Mouse (Mus musculus): ENCODE data around the gene Hexim1. TPM values are rescaled to one million over a fixed set of nuclear protein-coding genes. Genes with fewer than 3 reads are reported as not detected.
A peak's percentile ranks its signal among the peaks of the same experiment; 100 is the strongest.

The Hexim1 gene
- polyA plus RNA-seq, 2 experiments = 2.4 to 11.4 TPM

- no peaks in the 10 kb centered on the region for H3K36me3 ChIP-seq (replicated peaks; ENCODE audit: control insufficient read depth, insufficient read depth, low read depth)
- peak; percentile 79 to 81 (median 80) for DNase-seq (ENCODE audit: low read depth in 3 of 3, low spot score in 3 of 3)
- TF ChIP-seq CTCF (IDR thresholded peaks at IDR 0.05; ENCODE audit: low read depth) (peak; percentile 99), EP300 (IDR thresholded peaks at IDR 0.05; ENCODE audit: low read depth) (no peak)
- ATAC-seq (ENCODE audit: insufficient read depth) = peak; percentile 96
- peak overlapping the region; percentile 70 for H3K4me2 ChIP-seq (ENCODE audit: low read depth)
- H3K4me3 ChIP-seq (ENCODE audit: insufficient read depth in 1 of 2, low read depth in 2 of 2, low read length in 2 of 2) = peak overlapping the region; percentile 41 to 46
- peak overlapping the region; percentile 9; the same call in 1 of the 2 replicates for H3K27ac ChIP-seq
- H3K27me3 ChIP-seq (ENCODE audit: control insufficient read depth, insufficient read depth, low read length) = no peaks in the 10 kb centered on the region
- H3K4me1 ChIP-seq (replicated peaks; ENCODE audit: control insufficient read depth in 2 of 2, insufficient read depth in 2 of 2, low read length in 1 of 2) = peaks cover 5 to 6% of the 10 kb centered on the region in 2 experiments; a peak in 3 of 4 replicates
- 4% methylated on average over 25 of the region's 25 CpGs for WGBS (ENCODE audit: insufficient replicate concordance)
- peak overlapping the region; percentile 38 for H3K9ac ChIP-seq (replicated peaks)
- H3K9me3 ChIP-seq (ENCODE audit: control insufficient read depth, low read length) = no peaks in the 10 kb centered on the region
Measured at GRCm38 (mm10) chr11:103158621-103159478, 42.8 kb downstream of the Hexim1 start.

DNA sequence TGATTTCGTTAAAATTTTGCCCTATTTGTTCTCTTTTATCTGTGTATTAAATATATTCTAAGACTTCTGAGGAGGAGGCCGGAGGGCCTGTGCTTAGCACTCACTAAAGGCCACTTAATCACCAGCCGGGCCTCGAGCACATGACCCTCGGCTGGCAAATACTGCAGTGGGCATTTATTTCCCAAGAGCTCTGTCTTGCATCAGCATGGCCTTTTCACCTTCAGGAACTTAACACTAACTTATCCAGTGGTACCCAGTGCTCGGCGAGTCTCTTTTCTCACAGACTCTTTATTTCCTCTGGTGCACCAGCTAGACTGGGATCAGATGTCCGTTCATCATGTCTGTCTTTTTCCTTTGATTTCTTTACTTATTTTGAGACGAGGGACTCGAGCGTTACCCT lies 44.7 kb downstream of the Hexim1 start:
- Histone ChIP-seq H3K4me2 (ENCODE audit: low read depth) (no peak overlapping the region), H3K9me3 (ENCODE audit: control insufficient read depth, low read length) (no peaks in the 10 kb centered on the region), H3K9ac (replicated peaks) (no peak overlapping the region), H3K27me3 (ENCODE audit: control insufficient read depth, insufficient read depth, low read length) (no peaks in the 10 kb centered on the region), H3K4me3 (ENCODE audit: insufficient read depth in 1 of 2, low read depth in 2 of 2, low read length in 2 of 2) (no peak overlapping the region), H3K36me3 (replicated peaks; ENCODE audit: control insufficient read depth, insufficient read depth, low read depth) (no peaks in the 10 kb centered on the region), H3K4me1 (replicated peaks; ENCODE audit: control insufficient read depth in 2 of 2, insufficient read depth in 2 of 2, low read length in 1 of 2) (peaks cover 5 to 12% of the 10 kb centered on the region in 2 experiments; a peak in 3 of 4 replicates), H3K27ac (no peak overlapping the region)
- TF ChIP-seq EP300 (IDR thresholded peaks at IDR 0.05; ENCODE audit: low read depth) (no peak), CTCF (IDR thresholded peaks at IDR 0.05; ENCODE audit: low read depth) (no peak)
- no peak for ATAC-seq (ENCODE audit: insufficient read depth)
- 75% methylated on average over 11 of the region's 11 CpGs for WGBS (ENCODE audit: insufficient replicate concordance)
- no peak for DNase-seq (ENCODE audit: low read depth in 3 of 3, low spot score in 3 of 3)

- H3K36me3 ChIP-seq (replicated peaks; ENCODE audit: control insufficient read depth, insufficient read depth, low read depth) = no peaks in the 10 kb centered on the region
- 57% methylated on average over 7 of the region's 7 CpGs for WGBS (ENCODE audit: insufficient replicate concordance)
- no peak overlapping the region for H3K4me3 ChIP-seq (ENCODE audit: insufficient read depth in 1 of 2, low read depth in 2 of 2, low read length in 2 of 2)
- DNase-seq (ENCODE audit: low read depth in 3 of 3, low spot score in 3 of 3) (no peak), ATAC-seq (ENCODE audit: insufficient read depth) (no peak)
- H3K9ac ChIP-seq (replicated peaks) = no peak overlapping the region
- no peak overlapping the region for H3K27ac ChIP-seq
- H3K4me2 ChIP-seq (ENCODE audit: low read depth) = no peak overlapping the region
- H3K9me3 ChIP-seq (ENCODE audit: control insufficient read depth, low read length) = no peaks in the 10 kb centered on the region
- H3K4me1 ChIP-seq (replicated peaks; ENCODE audit: control insufficient read depth in 2 of 2, insufficient read depth in 2 of 2, low read length in 1 of 2) = peaks cover 5 to 12% of the 10 kb centered on the region in 2 experiments; a peak in 3 of 4 replicates
- H3K27me3 ChIP-seq (ENCODE audit: control insufficient read depth, insufficient read depth, low read length) = no peaks in the 10 kb centered on the region
- TF ChIP-seq CTCF (IDR thresholded peaks at IDR 0.05; ENCODE audit: low read depth) (peak; percentile 23), EP300 (IDR thresholded peaks at IDR 0.05; ENCODE audit: low read depth) (no peak)
Measured at GRCm38 (mm10) chr11:103161449-103161848, 45.4 kb downstream of the Hexim1 start.

DNA sequence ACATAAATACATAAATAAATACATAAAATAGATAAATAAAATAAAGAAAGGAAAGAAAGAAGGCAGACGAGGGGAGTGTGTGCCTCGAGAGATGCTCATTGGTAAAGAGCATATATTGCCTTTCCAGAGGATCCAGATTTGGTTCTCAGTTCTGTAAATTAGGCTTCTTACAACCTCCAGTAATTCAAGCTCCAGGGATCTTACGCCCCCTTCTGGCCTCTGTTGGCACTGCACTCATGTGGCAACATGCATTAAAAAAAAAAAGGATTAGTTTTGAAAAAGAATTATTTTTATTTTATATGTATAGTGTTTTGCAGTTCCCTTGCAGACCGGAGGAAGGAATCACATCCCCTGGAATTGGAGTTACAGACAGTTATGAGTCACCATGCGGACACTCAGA lies 46.1 kb downstream of the Hexim1 start:
- peak in 2 of 3 experiments; percentile 34 to 48 for DNase-seq (ENCODE audit: low read depth in 3 of 3, low spot score in 3 of 3)
- Histone ChIP-seq H3K27me3 (ENCODE audit: control insufficient read depth, insufficient read depth, low read length) (no peaks in the 10 kb centered on the region), H3K4me2 (ENCODE audit: low read depth) (no peak overlapping the region), H3K4me1 (replicated peaks; ENCODE audit: control insufficient read depth in 2 of 2, insufficient read depth in 2 of 2, low read length in 1 of 2) (peaks cover 5 to 12% of the 10 kb centered on the region in 2 experiments; a peak in 3 of 4 replicates), H3K4me3 (ENCODE audit: insufficient read depth in 1 of 2, low read depth in 2 of 2, low read length in 2 of 2) (no peak overlapping the region), H3K36me3 (replicated peaks; ENCODE audit: control insufficient read depth, insufficient read depth, low read depth) (no peaks in the 10 kb centered on the region), H3K9ac (replicated peaks) (no peak overlapping the region), H3K9me3 (ENCODE audit: control insufficient read depth, low read length) (no peaks in the 10 kb centered on the region), H3K27ac (no peak overlapping the region)
- no peak for ATAC-seq (ENCODE audit: insufficient read depth)
- WGBS (ENCODE audit: insufficient replicate concordance) = 68% methylated on average over 5 of the region's 5 CpGs
- TF ChIP-seq EP300 (IDR thresholded peaks at IDR 0.05; ENCODE audit: low read depth) (no peak), CTCF (IDR thresholded peaks at IDR 0.05; ENCODE audit: low read depth) (peak; percentile 66)

DNA sequence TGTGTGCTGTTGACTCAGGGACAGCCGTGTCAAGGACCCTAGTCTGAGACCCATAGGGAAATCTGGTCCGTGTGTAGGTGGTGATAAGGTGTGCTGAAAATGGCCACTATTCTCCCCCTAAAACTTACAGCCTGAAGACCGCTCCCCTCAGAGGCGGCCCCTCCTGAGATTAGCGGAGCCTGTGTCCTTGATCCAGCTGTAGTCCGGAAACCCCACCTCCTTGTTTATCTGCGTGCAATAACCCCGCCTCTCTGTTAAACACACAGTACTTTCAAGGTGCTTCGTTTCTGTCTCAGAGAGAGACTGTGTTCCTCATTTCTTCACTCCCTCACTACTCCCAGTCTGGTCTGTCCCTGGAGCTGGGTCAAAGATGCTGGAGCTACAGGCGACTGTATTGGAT lies 48.4 kb downstream of the Hexim1 start:
- 11% methylated on average over 10 of the region's 10 CpGs for WGBS (ENCODE audit: insufficient replicate concordance)
- TF ChIP-seq CTCF (IDR thresholded peaks at IDR 0.05; ENCODE audit: low read depth) = no peak
- TF ChIP-seq EP300 (IDR thresholded peaks at IDR 0.05; ENCODE audit: low read depth) = no peak
- H3K36me3 ChIP-seq (replicated peaks; ENCODE audit: control insufficient read depth, insufficient read depth, low read depth) = no peaks in the 10 kb centered on the region
- peak overlapping the region; percentile 7 for H3K4me2 ChIP-seq (ENCODE audit: low read depth)
- no peak overlapping the region for H3K9ac ChIP-seq (replicated peaks)
- H3K27me3 ChIP-seq (ENCODE audit: control insufficient read depth, insufficient read depth, low read length) = peaks cover 1% of the 10 kb centered on the region
- H3K4me1 ChIP-seq (replicated peaks; ENCODE audit: control insufficient read depth in 2 of 2, insufficient read depth in 2 of 2, low read length in 1 of 2) = peaks cover 0 to 5% of the 10 kb centered on the region in 2 experiments; a peak in 2 of 4 replicates
- DNase-seq (ENCODE audit: low read depth in 3 of 3, low spot score in 3 of 3) (no peak), ATAC-seq (ENCODE audit: insufficient read depth) (no peak)
- H3K4me3 ChIP-seq (ENCODE audit: insufficient read depth in 1 of 2, low read depth in 2 of 2, low read length in 2 of 2) = no peak overlapping the region
- H3K9me3 ChIP-seq (ENCODE audit: control insufficient read depth, low read length) = no peaks in the 10 kb centered on the region
- H3K27ac ChIP-seq = no peak overlapping the region

Measured in liver, embryonic 14.5 days (tissue).